Mouse (Mus musculus): Measurements from ENCODE around the gene Stk25. TPM values are rescaled to one million over a fixed set of nuclear protein-coding genes. Genes with fewer than 3 reads are reported as not detected.
A peak's percentile ranks its signal among the peaks of the same experiment; 100 is the strongest.

Stk25 gene
- polyA plus RNA-seq, 1 experiment from 2014 or later, result 186 TPM

DNA sequence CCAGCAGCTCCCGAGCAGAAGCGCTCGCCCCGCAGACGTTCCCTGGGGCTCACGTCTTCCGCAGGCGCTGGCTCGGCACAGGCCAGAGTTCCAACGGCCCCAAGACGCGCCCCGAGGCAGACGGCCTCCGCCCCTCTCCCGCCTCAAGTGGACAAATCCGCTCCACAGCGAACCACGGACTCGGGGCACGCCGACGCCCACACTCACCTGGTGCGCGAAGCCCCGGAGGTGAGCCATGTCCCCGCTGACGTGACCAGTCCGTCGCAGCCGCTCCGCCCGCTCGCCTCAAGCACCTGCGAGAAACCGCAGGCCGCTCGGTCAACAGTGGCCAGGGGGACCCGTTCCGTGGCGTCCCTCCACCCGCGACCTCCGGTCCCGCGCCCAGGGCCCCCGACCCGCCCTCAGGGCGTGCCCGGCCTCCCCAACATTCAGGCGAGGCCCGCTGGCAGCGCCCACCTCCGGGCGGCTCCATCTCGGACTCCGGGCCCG lies 23.3 kb downstream of the Stk25 start:
- peak overlapping the region; percentile 68; the same call in 1 of the 2 replicates for H3K27ac ChIP-seq (ENCODE audit: low read depth, low read length)
- H3K9me3 ChIP-seq (ENCODE audit: control insufficient read depth, low read length), result no peaks in the 10 kb centered on the region
- ATAC-seq (replicated peaks; ENCODE audit: low FRiP score) (peak; percentile 70; the same call in 1 of the 2 replicates), DNase-seq (ENCODE audit: low spot score) (peak; percentile 79)
- no peaks in the 10 kb centered on the region for H3K27me3 ChIP-seq (ENCODE audit: control insufficient read depth, insufficient read depth, low read length)
- H3K9ac ChIP-seq (ENCODE audit: low read length), result peak overlapping the region; percentile 87
- H3K4me2 ChIP-seq (ENCODE audit: low read depth, low read length, severe bottlenecking), result peak overlapping the region; percentile 95
- no peaks in the 10 kb centered on the region for H3K36me3 ChIP-seq (ENCODE audit: control insufficient read depth, insufficient read depth, low read length)
- peak overlapping the region; percentile 94 for H3K4me3 ChIP-seq (ENCODE audit: low read depth, low read length)
- WGBS, result under 1% methylated on average over 58 of the region's 58 CpGs
- peaks cover 9% of the 10 kb centered on the region; the same call in 1 of the 2 replicates for H3K4me1 ChIP-seq (replicated peaks; ENCODE audit: control insufficient read depth, insufficient read depth, low read length)

DNA sequence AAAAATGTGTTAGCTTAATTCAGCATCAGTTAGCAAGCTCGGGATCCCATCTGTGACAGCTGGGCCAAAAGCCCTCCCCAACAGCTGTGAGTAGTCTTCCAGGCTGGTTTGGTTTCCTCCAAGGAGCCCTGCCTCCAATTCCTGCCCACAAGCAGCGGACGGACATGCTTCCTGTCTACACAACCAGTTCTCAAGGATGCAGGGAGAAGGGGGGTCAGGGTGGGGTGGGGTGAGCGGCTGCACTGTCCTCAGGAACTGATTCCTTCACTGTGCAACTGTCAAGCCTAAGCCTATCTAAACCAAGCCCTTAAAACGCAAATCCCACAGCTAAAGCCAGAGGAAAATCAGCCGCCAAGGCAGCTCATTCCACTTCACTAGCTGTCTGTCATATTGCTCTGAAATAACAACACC lies 24.0 kb downstream of the Stk25 start:
- Histone ChIP-seq H3K9ac (ENCODE audit: low read length) (peak overlapping the region; percentile 87), H3K27ac (ENCODE audit: low read depth, low read length) (no peak overlapping the region), H3K4me3 (ENCODE audit: low read depth, low read length) (peak overlapping the region; percentile 94), H3K4me1 (replicated peaks; ENCODE audit: control insufficient read depth, insufficient read depth, low read length) (peaks cover 9% of the 10 kb centered on the region; the same call in 1 of the 2 replicates), H3K9me3 (ENCODE audit: control insufficient read depth, low read length) (no peaks in the 10 kb centered on the region), H3K36me3 (ENCODE audit: control insufficient read depth, insufficient read depth, low read length) (no peaks in the 10 kb centered on the region), H3K4me2 (ENCODE audit: low read depth, low read length, severe bottlenecking) (peak overlapping the region; percentile 95), H3K27me3 (ENCODE audit: control insufficient read depth, insufficient read depth, low read length) (no peaks in the 10 kb centered on the region)
- 19% methylated on average over 6 of the region's 6 CpGs for WGBS
- DNase-seq (ENCODE audit: low spot score) (no peak), ATAC-seq (replicated peaks; ENCODE audit: low FRiP score) (no peak)

DNA sequence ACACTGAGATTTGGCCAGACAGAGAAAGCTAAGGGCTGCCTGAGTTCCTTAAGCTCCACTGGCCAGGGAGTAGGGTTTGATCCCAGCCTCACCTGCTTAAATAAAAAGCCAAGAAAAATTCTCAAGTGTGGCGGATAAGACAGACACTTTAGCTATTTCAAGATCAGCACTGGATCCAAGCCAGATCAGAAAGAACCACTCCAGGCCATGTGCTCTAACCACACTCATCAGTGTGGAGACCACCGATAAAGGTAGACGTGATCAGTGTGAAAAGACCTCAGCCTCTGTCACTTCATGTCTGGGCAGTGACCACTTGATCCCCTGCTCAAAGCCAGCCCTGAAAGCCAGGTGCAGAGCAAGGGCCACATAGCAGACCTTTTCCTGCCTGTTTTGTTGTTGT lies 25.7 kb downstream of the Stk25 start:
- no peak overlapping the region for H3K4me3 ChIP-seq (ENCODE audit: low read depth, low read length)
- 92% methylated on average over 3 of the region's 3 CpGs for WGBS
- no peak overlapping the region for H3K27ac ChIP-seq (ENCODE audit: low read depth, low read length)
- H3K9ac ChIP-seq (ENCODE audit: low read length), result no peak overlapping the region
- no peak overlapping the region; the same call in 1 of the 2 replicates for H3K4me2 ChIP-seq (ENCODE audit: low read depth, low read length, severe bottlenecking)
- H3K4me1 ChIP-seq (replicated peaks; ENCODE audit: control insufficient read depth, insufficient read depth, low read length), result peaks cover 9% of the 10 kb centered on the region; the same call in 1 of the 2 replicates
- DNase-seq (ENCODE audit: low spot score) (no peak), ATAC-seq (replicated peaks; ENCODE audit: low FRiP score) (no peak)
- no peaks in the 10 kb centered on the region for H3K9me3 ChIP-seq (ENCODE audit: control insufficient read depth, low read length)
- no peaks in the 10 kb centered on the region; the same call in 1 of the 2 replicates for H3K36me3 ChIP-seq (ENCODE audit: control insufficient read depth, insufficient read depth, low read length)
- H3K27me3 ChIP-seq (ENCODE audit: control insufficient read depth, insufficient read depth, low read length), result no peaks in the 10 kb centered on the region

DNA sequence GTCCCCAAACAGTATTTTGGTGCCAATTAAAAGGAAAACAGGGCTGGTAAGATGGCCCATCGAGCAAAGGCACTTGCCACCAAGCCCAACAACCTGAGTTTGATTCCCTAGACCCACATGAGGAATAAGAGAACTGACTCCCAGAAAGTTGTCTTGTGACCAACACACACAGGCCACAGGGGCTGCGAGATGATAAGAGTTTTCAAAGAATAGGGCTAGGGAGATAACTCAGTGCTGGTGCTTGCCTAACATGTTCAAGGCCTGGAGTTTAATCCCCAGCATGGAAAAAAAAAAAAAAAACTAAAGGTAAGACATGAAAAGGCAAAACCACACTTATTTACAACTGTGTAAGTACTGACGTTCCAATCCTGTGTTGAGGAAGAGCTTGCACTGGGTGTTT lies 27.7 kb downstream of the Stk25 start:
- peaks cover 3% of the 10 kb centered on the region; the same call in 1 of the 2 replicates for H3K36me3 ChIP-seq (ENCODE audit: control insufficient read depth, insufficient read depth, low read length)
- no peaks in the 10 kb centered on the region for H3K27me3 ChIP-seq (ENCODE audit: control insufficient read depth, insufficient read depth, low read length)
- 93% methylated on average over 3 of the region's 3 CpGs for WGBS
- H3K4me3 ChIP-seq (ENCODE audit: low read depth, low read length), result no peak overlapping the region
- no peaks in the 10 kb centered on the region for H3K9me3 ChIP-seq (ENCODE audit: control insufficient read depth, low read length)
- H3K9ac ChIP-seq (ENCODE audit: low read length), result no peak overlapping the region
- DNase-seq (ENCODE audit: low spot score) (no peak), ATAC-seq (replicated peaks; ENCODE audit: low FRiP score) (no peak)
- H3K4me2 ChIP-seq (ENCODE audit: low read depth, low read length, severe bottlenecking), result no peak overlapping the region
- H3K4me1 ChIP-seq (replicated peaks; ENCODE audit: control insufficient read depth, insufficient read depth, low read length), result peaks cover 6% of the 10 kb centered on the region; the same call in 1 of the 2 replicates
- no peak overlapping the region for H3K27ac ChIP-seq (ENCODE audit: low read depth, low read length)

DNA sequence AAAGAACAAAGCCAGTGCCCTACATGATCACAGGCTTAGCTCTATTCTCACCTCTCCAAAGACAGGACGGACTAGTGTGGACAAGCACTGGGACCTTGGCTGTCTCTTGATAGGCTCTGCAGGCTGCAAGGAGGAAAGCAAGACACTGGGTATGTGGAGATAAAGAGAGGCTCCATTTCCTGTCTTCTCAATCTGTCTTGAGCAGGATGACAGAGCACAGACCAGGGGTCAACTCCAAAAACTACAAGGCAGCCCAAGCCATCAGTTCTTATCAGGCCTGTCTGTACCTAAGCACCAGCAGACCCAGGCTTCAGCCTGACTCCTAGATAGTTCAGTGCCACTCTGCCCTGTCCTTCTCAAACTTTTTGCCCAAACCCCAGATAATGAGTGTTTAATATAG lies 34.0 kb downstream of the Stk25 start:
- ATAC-seq (replicated peaks; ENCODE audit: low FRiP score), result no peak
- peaks cover 11% of the 10 kb centered on the region; the same call in 1 of the 2 replicates for H3K36me3 ChIP-seq (ENCODE audit: control insufficient read depth, insufficient read depth, low read length)
- 93% methylated on average over 1 of the region's 1 CpGs for WGBS
- no peaks in the 10 kb centered on the region for H3K9me3 ChIP-seq (ENCODE audit: control insufficient read depth, low read length)
- H3K27me3 ChIP-seq (ENCODE audit: control insufficient read depth, insufficient read depth, low read length), result no peaks in the 10 kb centered on the region
- H3K4me2 ChIP-seq (ENCODE audit: low read depth, low read length, severe bottlenecking), result no peak overlapping the region
- DNase-seq (ENCODE audit: low spot score), result no peak
- no peak overlapping the region for H3K27ac ChIP-seq (ENCODE audit: low read depth, low read length)
- H3K4me1 ChIP-seq (replicated peaks; ENCODE audit: control insufficient read depth, insufficient read depth, low read length), result no peaks in the 10 kb centered on the region
- H3K9ac ChIP-seq (ENCODE audit: low read length), result no peak overlapping the region
- H3K4me3 ChIP-seq (ENCODE audit: low read depth, low read length), result no peak overlapping the region

DNA sequence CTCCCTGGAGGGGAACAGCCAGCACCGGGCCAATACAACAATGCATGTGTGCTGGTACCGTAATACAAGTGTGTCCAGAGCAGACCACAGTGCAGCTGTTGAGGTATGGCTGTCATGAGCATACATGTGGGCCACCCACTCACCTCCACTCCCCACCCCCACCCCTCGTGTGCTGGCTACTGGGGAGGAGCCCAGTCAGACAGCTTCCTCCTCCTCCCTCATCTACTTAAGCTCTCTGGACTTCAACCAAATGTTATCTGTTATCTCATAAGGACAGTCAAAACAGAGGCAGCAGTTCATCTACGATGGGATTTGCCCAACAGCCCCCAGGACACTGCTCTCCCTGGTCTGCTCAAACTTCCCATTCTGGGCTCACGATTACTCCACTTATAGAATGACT lies 39.5 kb downstream of the Stk25 start:
- 86% methylated on average over 5 of the region's 5 CpGs for WGBS
- H3K9ac ChIP-seq (ENCODE audit: low read length), result no peak overlapping the region
- H3K4me2 ChIP-seq (ENCODE audit: low read depth, low read length, severe bottlenecking), result no peak overlapping the region
- H3K27ac ChIP-seq (ENCODE audit: low read depth, low read length), result no peak overlapping the region
- H3K9me3 ChIP-seq (ENCODE audit: control insufficient read depth, low read length), result no peaks in the 10 kb centered on the region
- H3K4me3 ChIP-seq (ENCODE audit: low read depth, low read length), result no peak overlapping the region
- ATAC-seq (replicated peaks; ENCODE audit: low FRiP score) (no peak), DNase-seq (ENCODE audit: low spot score) (no peak)
- no peaks in the 10 kb centered on the region for H3K27me3 ChIP-seq (ENCODE audit: control insufficient read depth, insufficient read depth, low read length)
- peaks cover 4% of the 10 kb centered on the region; the same call in 1 of the 2 replicates for H3K36me3 ChIP-seq (ENCODE audit: control insufficient read depth, insufficient read depth, low read length)
- no peaks in the 10 kb centered on the region for H3K4me1 ChIP-seq (replicated peaks; ENCODE audit: control insufficient read depth, insufficient read depth, low read length)

DNA sequence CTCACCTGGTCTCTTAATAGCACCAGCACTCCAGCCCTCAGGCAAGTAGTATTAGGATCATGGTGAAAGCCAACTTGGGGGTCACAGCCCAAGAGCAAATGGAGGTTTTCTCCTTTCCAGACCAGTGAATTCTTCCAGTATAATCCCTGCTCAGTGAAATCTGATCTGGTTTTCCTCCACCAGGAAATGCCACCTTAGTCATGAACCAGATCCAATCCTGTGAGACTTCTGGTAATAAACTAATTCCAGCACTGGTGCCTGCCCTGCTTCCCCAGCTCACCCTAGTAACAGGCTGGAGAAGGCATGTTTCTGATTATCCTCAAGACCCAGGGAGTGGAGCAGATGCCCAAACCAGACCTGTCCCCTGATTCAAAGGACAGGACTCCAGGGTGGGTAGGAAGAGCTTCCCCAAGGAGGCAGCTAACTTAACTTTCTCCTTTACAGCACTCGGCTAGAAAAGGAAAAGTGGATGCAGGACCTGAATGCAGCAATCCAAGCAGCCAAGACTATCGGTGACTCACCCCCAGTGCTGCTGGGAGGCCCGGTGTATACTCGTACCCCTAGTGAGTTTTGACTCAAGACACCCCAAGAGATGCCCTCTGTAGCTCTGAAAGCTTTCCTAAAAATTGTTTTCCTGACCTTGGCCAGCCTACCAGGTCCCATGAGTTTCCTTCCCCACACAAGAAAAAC lies 40.3 kb downstream of the Stk25 start:
- H3K36me3 ChIP-seq (ENCODE audit: control insufficient read depth, insufficient read depth, low read length), result peaks cover 4% of the 10 kb centered on the region; the same call in 1 of the 2 replicates
- no peaks in the 10 kb centered on the region for H3K9me3 ChIP-seq (ENCODE audit: control insufficient read depth, low read length)
- ATAC-seq (replicated peaks; ENCODE audit: low FRiP score), result no peak
- H3K27ac ChIP-seq (ENCODE audit: low read depth, low read length), result no peak overlapping the region
- H3K4me3 ChIP-seq (ENCODE audit: low read depth, low read length), result no peak overlapping the region
- H3K4me2 ChIP-seq (ENCODE audit: low read depth, low read length, severe bottlenecking), result no peak overlapping the region
- WGBS, result 80% methylated on average over 4 of the region's 4 CpGs
- no peaks in the 10 kb centered on the region for H3K27me3 ChIP-seq (ENCODE audit: control insufficient read depth, insufficient read depth, low read length)
- no peak for DNase-seq (ENCODE audit: low spot score)
- no peak overlapping the region for H3K9ac ChIP-seq (ENCODE audit: low read length)
- no peaks in the 10 kb centered on the region for H3K4me1 ChIP-seq (replicated peaks; ENCODE audit: control insufficient read depth, insufficient read depth, low read length)

DNA sequence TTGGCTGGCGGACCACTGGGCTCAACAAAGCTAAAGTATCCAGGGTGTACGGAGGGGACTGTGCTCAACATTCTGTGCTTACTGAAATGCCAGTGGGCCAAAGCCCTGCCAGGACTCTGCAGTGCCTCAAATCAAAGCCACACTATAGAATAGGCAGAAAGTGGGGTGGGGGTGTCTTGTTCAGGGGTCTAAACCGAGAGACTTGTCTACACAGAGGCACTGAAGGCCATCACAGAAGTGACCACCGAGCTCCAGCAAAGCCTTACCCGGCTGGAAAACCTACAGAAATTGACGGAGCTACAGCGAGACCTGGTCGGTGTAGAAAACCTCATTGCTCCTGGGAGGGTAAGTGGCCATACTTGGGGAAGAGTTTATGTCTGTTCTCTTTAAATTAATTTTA lies 48.7 kb downstream of the Stk25 start:
- H3K9ac ChIP-seq (ENCODE audit: low read length), result no peak overlapping the region
- no peak overlapping the region for H3K4me3 ChIP-seq (ENCODE audit: low read depth, low read length)
- 95% methylated on average over 8 of the region's 8 CpGs for WGBS
- no peaks in the 10 kb centered on the region for H3K36me3 ChIP-seq (ENCODE audit: control insufficient read depth, insufficient read depth, low read length)
- no peaks in the 10 kb centered on the region for H3K27me3 ChIP-seq (ENCODE audit: control insufficient read depth, insufficient read depth, low read length)
- no peak overlapping the region for H3K27ac ChIP-seq (ENCODE audit: low read depth, low read length)
- H3K4me2 ChIP-seq (ENCODE audit: low read depth, low read length, severe bottlenecking), result no peak overlapping the region
- no peaks in the 10 kb centered on the region for H3K4me1 ChIP-seq (replicated peaks; ENCODE audit: control insufficient read depth, insufficient read depth, low read length)
- ATAC-seq (replicated peaks; ENCODE audit: low FRiP score) (no peak), DNase-seq (ENCODE audit: low spot score) (no peak)
- no peaks in the 10 kb centered on the region for H3K9me3 ChIP-seq (ENCODE audit: control insufficient read depth, low read length)

Measured in forebrain, embryonic 11.5 days (tissue).